Mouse (Mus musculus) embryo, embryonic 11 days (tissue): ENCODE measurements around the gene Ccdc124.
"Not testable (repeated sequence)": the region's sequence is repeated elsewhere in the genome, so short reads cannot be mapped to it uniquely, and the experiment has no call there.

Experiments used
- DNase-seq: peaks from one replicate; pipeline ENCODE4 v3.0.0-alpha.2; 2015

The Ccdc124 gene

DNA sequence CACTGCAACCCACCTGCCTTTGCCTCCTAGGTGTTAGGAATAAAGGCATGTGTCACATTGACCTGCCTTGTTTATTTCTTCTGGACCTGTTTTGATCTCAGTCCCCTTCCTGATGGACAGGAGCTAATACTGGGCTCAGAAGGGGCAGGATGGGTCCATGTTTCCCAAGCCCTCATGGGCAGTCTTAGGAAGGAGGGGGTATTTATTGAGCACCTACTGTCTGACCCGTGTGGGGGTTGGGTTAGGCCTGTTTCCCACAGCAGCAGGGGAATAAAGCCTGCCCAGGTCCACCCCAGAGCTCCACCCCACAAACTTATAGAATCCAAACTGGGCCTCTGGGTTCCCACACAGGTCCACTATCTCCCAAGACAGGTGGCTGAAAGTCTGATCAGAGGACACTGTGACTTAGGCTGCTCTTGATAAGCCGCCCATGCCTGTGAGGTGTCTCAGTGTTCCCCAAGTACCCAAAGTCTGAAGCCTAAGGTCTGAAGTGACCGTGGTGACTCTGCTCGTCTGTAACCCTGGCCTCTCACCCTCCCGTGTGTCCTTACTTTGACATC, 30.4 kb downstream of the Ccdc124 start:
- no peak for DNase-seq

DNA sequence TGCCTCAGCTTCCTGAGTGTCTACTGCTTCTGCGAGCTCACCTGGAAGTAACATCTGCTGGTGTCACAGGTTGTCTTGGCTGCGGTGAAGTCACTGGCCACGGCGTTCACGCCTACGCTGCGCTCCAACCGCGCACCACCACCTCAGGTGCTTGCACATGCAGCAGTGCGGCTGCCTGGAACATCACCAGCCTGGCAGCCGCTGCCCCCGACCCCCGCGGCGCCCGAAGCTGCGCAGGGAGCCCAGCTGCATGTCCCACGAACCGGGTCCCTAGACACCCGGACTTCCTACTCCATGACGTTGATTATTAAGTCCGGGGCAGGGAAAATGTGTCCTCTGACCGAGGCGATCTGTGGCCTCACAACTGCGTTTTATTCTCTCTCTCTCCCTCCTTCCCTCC, 31.3 kb downstream of the Ccdc124 start:
- DNase-seq, result no peak

GRCm38 (mm10) chr8:70841147-70842072, 32.3 kb downstream of the Ccdc124 start:
- peak; percentile 89 for DNase-seq

GRCm38 (mm10) chr8:70840590-70840989, 33.1 kb downstream of the Ccdc124 start:
- no peak for DNase-seq

DNA sequence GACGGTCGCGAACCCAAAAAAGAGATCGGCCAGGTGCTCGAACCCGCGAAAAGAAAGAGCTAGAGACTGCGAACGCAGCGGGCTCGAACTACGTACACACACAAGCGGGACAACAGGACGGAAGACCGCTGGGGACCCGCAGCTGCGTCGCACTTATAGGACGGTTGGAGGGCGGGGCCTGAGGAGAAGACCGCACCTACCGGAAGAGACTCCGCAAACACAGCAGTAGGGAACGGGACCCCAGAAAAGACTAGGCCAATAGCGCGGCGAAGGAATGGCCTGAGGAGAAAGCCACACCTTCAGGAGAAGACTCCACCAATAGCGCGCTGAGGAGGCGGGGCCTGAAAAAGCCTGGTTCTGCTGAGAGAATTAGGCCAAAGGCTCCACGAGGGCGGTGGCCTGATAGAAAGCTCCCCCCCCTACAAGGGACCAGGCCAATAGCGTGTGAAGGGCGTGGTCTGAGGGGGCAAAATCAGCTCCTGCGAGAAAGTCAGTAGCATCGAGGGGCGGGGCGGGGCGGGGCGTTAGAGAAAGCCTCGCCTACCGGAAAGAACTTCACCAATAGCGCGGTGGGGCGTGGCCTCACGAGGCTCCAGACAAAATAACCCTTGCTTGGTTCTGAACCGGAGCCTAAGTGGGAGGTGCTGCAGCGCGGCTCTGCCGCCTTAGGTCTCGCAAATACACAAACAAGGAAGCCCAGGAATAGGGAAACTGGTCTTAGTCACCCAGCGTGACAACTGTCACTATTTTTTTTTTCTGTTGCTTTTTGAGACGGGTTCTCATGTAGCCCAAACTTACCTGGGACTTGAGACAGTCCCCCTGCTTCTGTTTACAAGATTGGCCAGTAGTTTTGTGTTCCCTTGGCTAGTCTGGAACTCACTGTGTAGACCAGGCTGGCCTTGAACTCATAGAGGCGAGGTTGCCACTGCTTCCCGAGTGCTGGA, 34.1 kb downstream of the Ccdc124 start, which contains the start of gene Arrdc2:
Arrdc2 (minus strand) TSS at position 313 of the 944 bp plus-strand sequence.
- DNase-seq, result peak; percentile 100

DNA sequence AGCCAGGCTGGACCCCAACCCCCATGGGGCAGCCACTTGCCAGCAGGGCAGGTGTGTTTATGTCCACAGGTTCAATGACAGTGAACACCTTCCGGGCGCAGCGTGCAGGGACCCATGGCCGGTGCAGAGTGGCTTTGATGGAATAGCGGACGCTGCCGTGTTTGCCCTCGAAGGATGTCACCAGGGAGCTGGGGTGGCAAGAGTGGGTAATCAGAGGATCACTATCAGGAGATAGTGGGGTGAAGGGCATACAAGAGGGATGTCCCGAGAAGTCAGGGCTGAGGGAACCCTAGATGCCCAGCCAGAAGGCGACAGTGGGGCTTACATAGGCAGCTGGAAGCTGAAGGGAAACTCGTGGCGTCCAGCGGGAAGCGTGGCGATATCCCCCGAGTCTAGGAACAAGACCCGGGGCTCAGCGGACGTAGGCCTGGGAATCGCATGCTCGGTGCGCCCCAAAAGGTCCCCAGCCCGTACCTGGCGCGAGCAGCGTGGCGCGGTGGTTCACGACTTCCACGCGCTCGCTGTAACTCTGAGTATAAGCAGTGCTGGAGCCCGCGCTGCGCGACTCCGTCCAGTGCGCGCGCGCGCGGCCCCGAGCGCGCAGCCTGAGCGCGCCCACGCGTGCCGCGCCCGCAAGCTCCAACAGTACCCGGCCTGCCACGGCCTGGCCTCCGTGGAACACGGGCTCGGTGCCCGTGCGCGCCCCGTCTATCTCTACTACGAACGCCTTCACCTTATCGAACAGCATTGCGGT, 34.9 kb downstream of the Ccdc124 start:
- DNase-seq, result peak; percentile 65

DNA sequence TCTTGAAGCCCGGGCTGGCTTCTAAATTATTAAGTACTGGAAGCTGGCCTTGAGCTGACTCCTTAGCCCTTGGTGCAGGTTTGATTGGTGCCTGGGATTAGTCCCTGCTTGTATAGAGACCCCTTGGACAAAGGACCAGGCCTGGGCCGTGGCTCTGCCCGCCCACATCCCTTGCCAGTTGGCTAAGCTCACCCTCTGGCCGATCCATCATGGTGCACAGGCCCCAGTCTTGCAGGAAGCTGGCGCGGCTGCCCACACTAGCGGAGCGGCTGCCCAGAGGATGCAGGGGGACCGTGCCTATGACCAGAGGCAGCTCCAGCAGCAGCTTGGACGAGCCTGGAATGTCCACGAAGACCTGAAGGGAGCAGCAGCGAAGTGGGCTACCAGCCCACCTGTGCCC, 37.1 kb downstream of the Ccdc124 start:
- no peak for DNase-seq

GRCm38 (mm10) chr8:70834071-70834470, 39.7 kb downstream of the Ccdc124 start:
- DNase-seq, result no peak

- DNase-seq, result no peak
Measured at GRCm38 (mm10) chr8:70833520-70833919, 40.2 kb downstream of the Ccdc124 start.

DNA sequence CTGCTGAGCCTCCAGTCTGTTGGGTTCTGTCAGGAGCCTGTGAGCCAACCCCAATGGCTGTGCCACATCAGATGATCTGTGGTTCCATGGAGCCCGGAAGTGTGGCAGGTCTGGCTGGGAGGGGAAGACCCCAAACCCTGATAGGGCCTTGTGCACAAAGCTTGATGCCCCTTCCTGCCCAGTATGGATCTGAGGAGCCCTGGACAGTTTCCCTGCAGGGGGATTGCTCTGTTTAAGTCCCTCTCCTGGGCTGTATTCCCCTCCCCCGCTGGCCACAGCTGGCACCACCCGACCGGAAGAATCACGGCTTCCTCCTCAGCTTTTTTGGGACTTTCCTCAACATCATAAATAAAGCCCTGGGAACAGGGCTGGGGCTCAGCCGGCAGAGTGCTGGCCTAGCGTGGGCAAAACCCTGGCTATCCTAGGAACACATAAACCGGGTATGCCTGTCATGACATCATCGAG, 40.7 kb downstream of the Ccdc124 start:
- DNase-seq, result no peak

DNA sequence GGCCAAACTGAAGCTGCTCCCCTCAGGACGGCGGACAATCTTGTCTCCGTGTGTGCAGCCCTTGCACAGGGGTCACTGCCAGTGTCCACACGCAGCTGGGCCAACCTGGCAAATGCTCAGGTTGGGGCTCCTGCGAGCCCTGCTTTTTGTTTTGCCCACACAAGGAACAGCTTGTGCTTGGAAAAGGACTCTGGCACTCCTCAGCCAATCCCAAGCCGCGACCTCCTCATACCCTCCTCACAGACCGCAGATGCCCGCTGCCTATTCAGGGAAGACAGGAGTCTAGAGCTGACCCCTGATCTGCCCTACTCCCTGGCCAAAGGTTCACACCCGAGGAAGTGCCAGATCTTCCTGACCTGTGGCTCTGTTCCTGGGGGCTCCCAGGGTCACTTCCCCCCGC, 41.4 kb downstream of the Ccdc124 start:
- no peak for DNase-seq

GRCm38 (mm10) chr8:70831517-70831916, 42.2 kb downstream of the Ccdc124 start:
- DNase-seq, result no peak

- no peak for DNase-seq
Measured at GRCm38 (mm10) chr8:70827796-70828195, 45.9 kb downstream of the Ccdc124 start.

GRCm38 (mm10) chr8:70827010-70827409, 46.7 kb downstream of the Ccdc124 start:
- no peak for DNase-seq

DNA sequence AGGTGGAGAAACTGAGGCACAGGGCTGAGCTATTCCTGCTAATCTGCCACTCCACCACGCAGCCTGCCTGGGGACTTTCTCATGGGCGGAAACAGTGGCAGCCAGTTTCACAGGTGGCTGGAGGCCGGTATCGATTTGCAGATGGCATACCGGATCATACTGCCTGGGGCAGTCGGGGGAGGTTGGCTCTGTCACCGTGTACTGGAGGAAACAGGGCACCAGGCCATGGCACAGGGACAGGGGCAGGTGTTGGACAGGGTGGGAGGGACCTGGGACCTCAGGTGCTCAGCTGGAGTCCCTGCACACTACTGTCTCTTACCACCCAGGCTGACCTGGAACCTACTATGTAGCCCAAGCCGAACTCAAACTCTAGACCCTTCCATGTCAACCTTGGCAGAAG, 47.9 kb downstream of the Ccdc124 start:
- DNase-seq, result no peak

DNA sequence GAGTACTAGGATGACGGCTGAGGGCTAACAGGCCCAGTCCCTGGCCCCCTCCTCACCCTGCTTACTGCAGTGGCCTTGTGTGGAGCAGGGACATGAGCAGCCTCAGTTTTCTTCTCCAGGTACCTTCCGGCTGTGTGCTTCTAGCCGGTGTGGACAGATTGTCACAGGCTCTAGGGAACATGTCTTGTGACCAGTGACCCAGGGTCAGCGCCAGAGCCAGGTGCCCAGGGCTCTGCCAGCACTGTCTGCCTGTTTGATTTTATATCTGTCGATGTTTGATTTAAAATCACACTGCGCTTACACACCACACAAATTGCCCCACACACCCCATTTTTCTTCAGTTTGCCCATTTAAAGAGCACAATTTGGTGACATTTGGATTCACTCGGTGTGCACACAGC, 49.9 kb downstream of the Ccdc124 start:
- DNase-seq, result no peak

DNA sequence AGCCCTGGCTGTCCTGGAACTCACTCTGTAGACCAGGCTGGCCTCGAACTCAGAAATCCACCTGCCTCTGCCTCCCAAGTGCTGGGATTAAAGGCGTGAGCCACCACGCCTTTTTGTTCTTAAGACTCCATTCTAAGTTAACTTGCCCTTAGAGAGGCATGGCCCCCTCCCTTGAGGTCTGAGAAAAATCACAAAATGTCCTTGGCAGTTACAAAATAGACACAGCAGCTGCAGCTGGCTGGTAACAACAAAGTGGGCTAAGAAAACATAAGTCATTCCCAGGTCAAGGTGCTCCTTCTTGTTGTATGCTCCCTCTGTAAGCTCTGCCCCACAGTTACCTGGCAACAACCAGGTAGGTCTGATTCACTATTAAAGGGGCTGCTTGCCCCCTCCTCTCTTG, 51.1 kb downstream of the Ccdc124 start:
- DNase-seq, result not testable (repeated sequence)

GRCm38 (mm10) chr8:70821992-70822391, 51.7 kb downstream of the Ccdc124 start:
- no peak for DNase-seq

DNA sequence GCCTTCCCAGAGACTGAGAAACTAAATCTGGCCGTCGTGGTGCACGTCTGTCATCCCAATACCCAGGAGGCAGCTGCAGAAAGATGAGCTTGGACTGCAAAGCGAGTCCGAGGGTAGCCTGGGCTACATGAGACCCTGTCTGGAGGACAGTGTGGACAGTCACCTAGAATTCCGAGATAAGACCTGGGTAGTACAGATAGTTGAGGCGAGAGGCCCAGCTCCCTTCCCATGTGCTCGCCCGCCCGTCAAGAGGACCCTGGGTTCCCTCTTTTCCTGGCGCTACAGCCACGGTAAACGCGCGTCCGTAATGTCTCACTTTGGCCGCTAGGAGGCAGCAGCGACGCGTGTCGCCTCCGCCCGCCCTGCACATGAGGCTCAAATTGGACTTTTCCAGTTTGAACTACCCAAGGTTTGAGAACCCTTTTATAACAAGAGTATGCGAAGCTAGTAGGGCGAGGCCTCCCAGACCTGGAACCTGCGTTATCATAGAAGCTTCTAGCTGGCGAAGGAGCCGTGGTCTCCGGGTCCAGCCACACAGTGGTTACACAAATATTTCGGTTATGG, 52.3 kb downstream of the Ccdc124 start:
- peak; percentile 86 for DNase-seq

GRCm38 (mm10) chr8:70820101-70820935, 53.4 kb downstream of the Ccdc124 start:
- peak; percentile 85 for DNase-seq
